Mouse (Mus musculus) T-helper 2 cell (primary cell): ENCODE measurements at regions not wholly inside any gene's neighbourhood (a gene's known extent, or its start where the extent isn't known, plus 50 kb on each side); places are given as distances from the start of the nearest gene placed in this dataset.

ENCODE experiments used
- in situ Hi-C: fragments of 300-600 bp; cut with MboI, MseI; formaldehyde crosslinking; loops from one replicate; pipeline ENCODE4 v1.15.1; 2025; ENCODE audit warnings: high pct_unique_total_duplicates

DNA sequence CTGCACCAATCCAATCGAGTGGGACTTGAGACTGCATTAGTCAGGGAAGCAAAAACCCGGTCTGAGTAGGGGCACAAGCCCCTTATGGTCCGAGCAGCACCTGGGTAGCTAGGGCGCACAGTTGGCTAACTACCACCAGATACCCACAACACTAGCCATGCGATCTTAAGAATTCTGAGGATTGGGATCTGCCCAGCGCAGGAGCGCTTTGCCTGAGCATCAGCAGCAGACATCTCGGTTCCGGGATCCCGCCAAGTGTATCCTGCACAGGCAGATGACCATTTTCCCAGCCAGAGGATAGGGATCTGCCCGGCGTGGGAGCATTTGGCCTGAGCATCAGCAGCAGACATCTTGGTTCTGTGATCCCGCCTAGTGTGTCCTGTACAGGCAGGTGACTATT is 61.7 kb downstream of the Gm7951 start:
- in situ Hi-C loops = loop anchor here (25.0 kb wide), 1 partner anchor 982 kb away; no protein-coding TSS in a partner anchor
